Mouse (Mus musculus) neural tube, embryonic 12.5 days (tissue): ENCODE measurements around the gene Hoxb9. TPM values are rescaled to one million over a fixed set of nuclear protein-coding genes. Genes with fewer than 3 reads are reported as not detected.
A peak's percentile ranks its signal among the peaks of the same experiment; 100 is the strongest.

Source experiments
- ATAC-seq: fragments of 200-750 bp; cut with Nextera tagmentation; 2 replicates; pipeline ENCODE4 v1.8.0; 2017; ENCODE audit warnings: low read depth, mild to moderate bottlenecking, moderate TSS enrichment, moderate library complexity; ENCODE audit not compliant: low FRiP score
- H3K27ac ChIP-seq: fragments of 300-500 bp; sonication (generic); 2 replicates; pipeline ENCODE4 v1.5.1; 2016
- H3K27me3 ChIP-seq: fragments of 300-500 bp; sonication (generic); replicated peaks from 2 replicates; pipeline ENCODE4 v1.6.1; 2016; ENCODE audit warnings: mild to moderate bottlenecking
- H3K36me3 ChIP-seq: fragments of 300-500 bp; sonication (generic); 2 replicates; pipeline ENCODE4 v1.6.1; 2016; ENCODE audit warnings: mild to moderate bottlenecking
- H3K4me1 ChIP-seq: fragments of 300-500 bp; sonication (generic); 2 replicates; pipeline ENCODE4 v1.6.1; 2016
- H3K4me2 ChIP-seq: fragments of 300-500 bp; sonication (generic); replicated peaks from 2 replicates; pipeline ENCODE4 v1.6.1; 2016; ENCODE audit warnings: mild to moderate bottlenecking
- H3K4me3 ChIP-seq: fragments of 300-500 bp; sonication (generic); 2 replicates; pipeline ENCODE4 v1.5.1; 2016
- H3K9ac ChIP-seq: fragments of 300-500 bp; sonication (generic); 2 replicates; pipeline ENCODE4 v1.6.1; 2016; ENCODE audit warnings: mild to moderate bottlenecking
- H3K9me3 ChIP-seq: fragments of 300-500 bp; sonication (generic); 2 replicates; pipeline ENCODE4 v1.6.1; 2016; ENCODE audit warnings: mild to moderate bottlenecking
- WGBS: fragments of 180-500 bp; shearing (Covaris S2); methylation state at CpG from one replicate; pipeline ENCODE4 v1.1.7; 2016; 5-methylcytosine and 5-hydroxymethylcytosine counted together
- polyA plus RNA-seq: library from polyadenylated mRNA; unstranded; fragments of >200 nt; fragmentation: Nextera tagmentation; extraction: Ambion mirVana; gene quantifications from 2 replicates; pipeline ENCODE4 v1.2.1, GENCODE M21; 2016

Hoxb9 gene
- polyA plus RNA-seq, 1 experiment from 2014 or later: 76.1 TPM

- 4% methylated on average over 3 of the region's 3 CpGs for WGBS
- H3K9ac ChIP-seq: peak overlapping the region; percentile 100
- no peaks in the 10 kb centered on the region for H3K9me3 ChIP-seq
Observed at GRCm38 (mm10) chr11:96297428-96297827, 26.2 kb downstream of the Hoxb9 start.

GRCm38 (mm10) chr11:96297968-96298635 lies 26.8 kb downstream of the Hoxb9 start:
- no peaks in the 10 kb centered on the region for H3K9me3 ChIP-seq
- H3K4me3 ChIP-seq: peak overlapping the region; percentile 99
- peaks cover 34% of the 10 kb centered on the region for H3K4me1 ChIP-seq
- ATAC-seq: no peak
- H3K4me2 ChIP-seq: peak overlapping the region; percentile 100
- peaks cover 15% of the 10 kb centered on the region for H3K36me3 ChIP-seq
- H3K27me3 ChIP-seq: no peaks in the 10 kb centered on the region
- peak overlapping the region; percentile 100 for H3K9ac ChIP-seq
- peak overlapping the region; percentile 99 for H3K27ac ChIP-seq
- WGBS: 3% methylated on average over 11 of the region's 11 CpGs

More at GRCm38 (mm10) chr11:96297428-96297827, 26.2 kb downstream of the Hoxb9 start:
- Histone ChIP-seq H3K27ac (peak overlapping the region; percentile 99), H3K27me3 (no peaks in the 10 kb centered on the region), H3K4me1 (peaks cover 33% of the 10 kb centered on the region), H3K4me2 (peak overlapping the region; percentile 100), H3K36me3 (peaks cover 15% of the 10 kb centered on the region), H3K4me3 (peak overlapping the region; percentile 99)
- ATAC-seq: no peak

GRCm38 (mm10) chr11:96298895-96299667 lies 27.8 kb downstream of the Hoxb9 start:
- Histone ChIP-seq H3K4me2 (peak overlapping the region; percentile 100), H3K4me3 (peak overlapping the region; percentile 99), H3K4me1 (peaks cover 40% of the 10 kb centered on the region), H3K27ac (peak overlapping the region; percentile 99), H3K9me3 (no peaks in the 10 kb centered on the region), H3K27me3 (no peaks in the 10 kb centered on the region), H3K9ac (peak overlapping the region; percentile 100), H3K36me3 (peaks cover 18% of the 10 kb centered on the region)
- ATAC-seq: no peak
- WGBS: under 1% methylated on average over 66 of the region's 66 CpGs

GRCm38 (mm10) chr11:96299781-96300180 lies 28.5 kb downstream of the Hoxb9 start:
- ATAC-seq: no peak
- under 1% methylated on average over 9 of the region's 9 CpGs for WGBS
- no peaks in the 10 kb centered on the region for H3K9me3 ChIP-seq
- H3K27me3 ChIP-seq: no peaks in the 10 kb centered on the region
- peak overlapping the region; percentile 100 for H3K4me2 ChIP-seq
- H3K9ac ChIP-seq: peak overlapping the region; percentile 100
- peaks cover 40% of the 10 kb centered on the region for H3K4me1 ChIP-seq
- peaks cover 18% of the 10 kb centered on the region for H3K36me3 ChIP-seq
- peak overlapping the region; percentile 99 for H3K4me3 ChIP-seq
- H3K27ac ChIP-seq: peak overlapping the region; percentile 99

GRCm38 (mm10) chr11:96300354-96301063 lies 29.3 kb downstream of the Hoxb9 start:
- Histone ChIP-seq H3K9ac (peak overlapping the region; percentile 100), H3K9me3 (no peaks in the 10 kb centered on the region), H3K27me3 (no peaks in the 10 kb centered on the region), H3K4me2 (peak overlapping the region; percentile 100), H3K4me1 (peaks cover 40% of the 10 kb centered on the region), H3K36me3 (peaks cover 24% of the 10 kb centered on the region), H3K27ac (peak overlapping the region; percentile 99), H3K4me3 (peak overlapping the region; percentile 99)
- no peak for ATAC-seq
- under 1% methylated on average over 35 of the region's 35 CpGs for WGBS

- Histone ChIP-seq H3K9me3 (no peaks in the 10 kb centered on the region), H3K4me2 (peak overlapping the region; percentile 100), H3K9ac (peak overlapping the region; percentile 100), H3K4me1 (peaks cover 43% of the 10 kb centered on the region), H3K4me3 (peak overlapping the region; percentile 99), H3K36me3 (peaks cover 26% of the 10 kb centered on the region), H3K27me3 (no peaks in the 10 kb centered on the region), H3K27ac (peak overlapping the region; percentile 99)
- ATAC-seq: no peak
- 2% methylated on average over 10 of the region's 10 CpGs for WGBS
Observed at GRCm38 (mm10) chr11:96301064-96301431, 29.8 kb downstream of the Hoxb9 start.

GRCm38 (mm10) chr11:96301837-96302236 lies 30.6 kb downstream of the Hoxb9 start:
- peaks cover 45% of the 10 kb centered on the region for H3K4me1 ChIP-seq
- peak overlapping the region; percentile 99 for H3K4me3 ChIP-seq
- peaks cover 26% of the 10 kb centered on the region for H3K36me3 ChIP-seq
- WGBS: 1% methylated on average over 15 of the region's 15 CpGs
- no peak for ATAC-seq
- H3K4me2 ChIP-seq: peak overlapping the region; percentile 100
- H3K27me3 ChIP-seq: no peaks in the 10 kb centered on the region
- no peaks in the 10 kb centered on the region for H3K9me3 ChIP-seq
- H3K27ac ChIP-seq: peak overlapping the region; percentile 99
- peak overlapping the region; percentile 100 for H3K9ac ChIP-seq

- H3K27ac ChIP-seq: peak overlapping the region; percentile 99
- ATAC-seq: no peak
Observed at GRCm38 (mm10) chr11:96302381-96303150, 31.3 kb downstream of the Hoxb9 start.

GRCm38 (mm10) chr11:96303151-96304099 lies 32.2 kb downstream of the Hoxb9 start, which contains the start of gene Hoxb5:
Gene Hoxb5 (plus strand): TSS chr11:96303336.
- Histone ChIP-seq H3K27ac (peak within 1 kb of the TSS; percentile 99), H3K36me3 (peaks cover 26% of the 10 kb centered on the region), H3K9ac (peak within 1 kb of the TSS; percentile 100), H3K4me2 (peak within 1 kb of the TSS; percentile 100), H3K9me3 (no peaks in the 10 kb centered on the region), H3K27me3 (no peaks in the 10 kb centered on the region), H3K4me1 (peaks cover 48% of the 10 kb centered on the region), H3K4me3 (peak within 1 kb of the TSS; percentile 99)
- peak; percentile 55 for ATAC-seq
- whole genome bisulfite sequencing: under 1% methylated on average over 69 of the region's 69 CpGs

More at GRCm38 (mm10) chr11:96302381-96303150, 31.3 kb downstream of the Hoxb9 start:
- Histone ChIP-seq H3K4me1 (peaks cover 47% of the 10 kb centered on the region), H3K4me3 (peak overlapping the region; percentile 99), H3K27me3 (no peaks in the 10 kb centered on the region), H3K9ac (peak overlapping the region; percentile 100), H3K9me3 (no peaks in the 10 kb centered on the region), H3K36me3 (peaks cover 26% of the 10 kb centered on the region), H3K4me2 (peak overlapping the region; percentile 100)
- 3% methylated on average over 23 of the region's 23 CpGs for WGBS

- no peak for ATAC-seq
- WGBS: under 1% methylated on average over 38 of the region's 38 CpGs
- H3K9me3 ChIP-seq: no peaks in the 10 kb centered on the region
- H3K27ac ChIP-seq: peak overlapping the region; percentile 99
- no peaks in the 10 kb centered on the region for H3K27me3 ChIP-seq
- peak overlapping the region; percentile 100 for H3K4me2 ChIP-seq
- H3K36me3 ChIP-seq: peaks cover 26% of the 10 kb centered on the region
- peak overlapping the region; percentile 100 for H3K9ac ChIP-seq
- peak overlapping the region; percentile 99 for H3K4me3 ChIP-seq
- H3K4me1 ChIP-seq: peaks cover 60% of the 10 kb centered on the region
Observed at GRCm38 (mm10) chr11:96304381-96305195, 33.3 kb downstream of the Hoxb9 start.
